Mouse (Mus musculus): ENCODE data around the gene Mfng. TPM values are rescaled to one million over a fixed set of nuclear protein-coding genes. Genes with fewer than 3 reads are reported as not detected.

The Mfng gene
- polyA plus RNA-seq, 1 experiment from 2014 or later = 7.2 TPM

- no peak for TF ChIP-seq CTCF (IDR thresholded peaks at IDR 0.05; ENCODE audit: low read depth)
- Histone ChIP-seq H3K9me3 (ENCODE audit: control insufficient read depth) (no peaks in the 10 kb centered on the region), H3K36me3 (ENCODE audit: control insufficient read depth, insufficient read depth) (peaks cover 18% of the 10 kb centered on the region; the same call in 1 of the 2 replicates), H3K4me1 (replicated peaks; ENCODE audit: control insufficient read depth, insufficient read depth, low read length) (0 out of 2 replicates have a peak, but pooled peaks cover 4% of the 10 kb centered on the region), H3K4me2 (replicated peaks; ENCODE audit: low read depth) (peak overlapping the region; percentile 48), H3K9ac (ENCODE audit: low read depth, low read length) (0 out of 2 replicates have a peak overlapping the region, but pooled peaks have one; percentile 1), H3K27me3 (replicated peaks; ENCODE audit: control insufficient read depth, insufficient read depth, low read length) (no peaks in the 10 kb centered on the region), H3K27ac (ENCODE audit: low read depth, low read length) (peak overlapping the region; percentile 57), H3K4me3 (ENCODE audit: low read depth, low read length) (no peak overlapping the region)
- ATAC-seq = no peak
- WGBS = 70% methylated on average over 19 of the region's 19 CpGs
Measured at GRCm38 (mm10) chr15:78771531-78772367, 1.5 kb downstream of the Mfng start.

- WGBS = 58% methylated on average over 5 of the region's 5 CpGs
- ATAC-seq = no peak
- no peak overlapping the region for H3K4me3 ChIP-seq (ENCODE audit: low read depth, low read length)
- no peaks in the 10 kb centered on the region for H3K27me3 ChIP-seq (replicated peaks; ENCODE audit: control insufficient read depth, insufficient read depth, low read length)
- no peak overlapping the region for H3K9ac ChIP-seq (ENCODE audit: low read depth, low read length)
- peaks cover 10% of the 10 kb centered on the region; the same call in 1 of the 2 replicates for H3K36me3 ChIP-seq (ENCODE audit: control insufficient read depth, insufficient read depth)
- no peak for TF ChIP-seq CTCF (IDR thresholded peaks at IDR 0.05; ENCODE audit: low read depth)
- H3K4me1 ChIP-seq (replicated peaks; ENCODE audit: control insufficient read depth, insufficient read depth, low read length) = 0 out of 2 replicates have a peak, but pooled peaks cover 4% of the 10 kb centered on the region
- H3K27ac ChIP-seq (ENCODE audit: low read depth, low read length) = peak overlapping the region; percentile 57; the same call in 1 of the 2 replicates
- H3K4me2 ChIP-seq (replicated peaks; ENCODE audit: low read depth) = peak overlapping the region; percentile 48; the same call in 1 of the 2 replicates
- no peaks in the 10 kb centered on the region for H3K9me3 ChIP-seq (ENCODE audit: control insufficient read depth)
Measured at GRCm38 (mm10) chr15:78770983-78771355, 2.3 kb downstream of the Mfng start.

GRCm38 (mm10) chr15:78770234-78770982, 2.9 kb downstream of the Mfng start:
- Histone ChIP-seq H3K36me3 (ENCODE audit: control insufficient read depth, insufficient read depth) (peaks cover 5% of the 10 kb centered on the region; the same call in 1 of the 2 replicates), H3K4me1 (replicated peaks; ENCODE audit: control insufficient read depth, insufficient read depth, low read length) (0 out of 2 replicates have a peak, but pooled peaks cover 4% of the 10 kb centered on the region), H3K9me3 (ENCODE audit: control insufficient read depth) (no peaks in the 10 kb centered on the region), H3K4me3 (ENCODE audit: low read depth, low read length) (no peak overlapping the region), H3K27me3 (replicated peaks; ENCODE audit: control insufficient read depth, insufficient read depth, low read length) (no peaks in the 10 kb centered on the region), H3K9ac (ENCODE audit: low read depth, low read length) (no peak overlapping the region), H3K27ac (ENCODE audit: low read depth, low read length) (no peak overlapping the region), H3K4me2 (replicated peaks; ENCODE audit: low read depth) (no peak overlapping the region)
- no peak for TF ChIP-seq CTCF (IDR thresholded peaks at IDR 0.05; ENCODE audit: low read depth)
- 53% methylated on average over 9 of the region's 9 CpGs for WGBS
- ATAC-seq = no peak

- Histone ChIP-seq H3K4me3 (ENCODE audit: low read depth, low read length) (no peak overlapping the region), H3K36me3 (ENCODE audit: control insufficient read depth, insufficient read depth) (no peaks in the 10 kb centered on the region), H3K27me3 (replicated peaks; ENCODE audit: control insufficient read depth, insufficient read depth, low read length) (no peaks in the 10 kb centered on the region), H3K4me1 (replicated peaks; ENCODE audit: control insufficient read depth, insufficient read depth, low read length) (0 out of 2 replicates have a peak, but pooled peaks cover 4% of the 10 kb centered on the region), H3K4me2 (replicated peaks; ENCODE audit: low read depth) (no peak overlapping the region), H3K9ac (ENCODE audit: low read depth, low read length) (no peak overlapping the region), H3K9me3 (ENCODE audit: control insufficient read depth) (no peaks in the 10 kb centered on the region), H3K27ac (ENCODE audit: low read depth, low read length) (no peak overlapping the region)
- peak; percentile 38 for TF ChIP-seq CTCF (IDR thresholded peaks at IDR 0.05; ENCODE audit: low read depth)
- 92% methylated on average over 4 of the region's 4 CpGs for WGBS
- ATAC-seq = no peak
Measured at GRCm38 (mm10) chr15:78769064-78769463, 4.2 kb downstream of the Mfng start.

GRCm38 (mm10) chr15:78763704-78764103, 9.6 kb downstream of the Mfng start:
- H3K9me3 ChIP-seq (ENCODE audit: control insufficient read depth) = no peaks in the 10 kb centered on the region
- no peaks in the 10 kb centered on the region for H3K36me3 ChIP-seq (ENCODE audit: control insufficient read depth, insufficient read depth)
- H3K27me3 ChIP-seq (replicated peaks; ENCODE audit: control insufficient read depth, insufficient read depth, low read length) = no peaks in the 10 kb centered on the region
- WGBS = 86% methylated on average over 5 of the region's 5 CpGs
- H3K4me3 ChIP-seq (ENCODE audit: low read depth, low read length) = no peak overlapping the region
- no peak overlapping the region for H3K4me2 ChIP-seq (replicated peaks; ENCODE audit: low read depth)
- H3K9ac ChIP-seq (ENCODE audit: low read depth, low read length) = no peak overlapping the region
- H3K4me1 ChIP-seq (replicated peaks; ENCODE audit: control insufficient read depth, insufficient read depth, low read length) = no peaks in the 10 kb centered on the region
- H3K27ac ChIP-seq (ENCODE audit: low read depth, low read length) = no peak overlapping the region
- ATAC-seq = no peak
- no peak for TF ChIP-seq CTCF (IDR thresholded peaks at IDR 0.05; ENCODE audit: low read depth)

- no peak for ATAC-seq
- H3K9me3 ChIP-seq (ENCODE audit: control insufficient read depth) = no peaks in the 10 kb centered on the region
- H3K4me2 ChIP-seq (replicated peaks; ENCODE audit: low read depth) = no peak overlapping the region
- no peak overlapping the region for H3K9ac ChIP-seq (ENCODE audit: low read depth, low read length)
- no peak for TF ChIP-seq CTCF (IDR thresholded peaks at IDR 0.05; ENCODE audit: low read depth)
- 33% methylated on average over 9 of the region's 10 CpGs for WGBS
- no peaks in the 10 kb centered on the region for H3K36me3 ChIP-seq (ENCODE audit: control insufficient read depth, insufficient read depth)
- no peaks in the 10 kb centered on the region for H3K27me3 ChIP-seq (replicated peaks; ENCODE audit: control insufficient read depth, insufficient read depth, low read length)
- no peak overlapping the region for H3K4me3 ChIP-seq (ENCODE audit: low read depth, low read length)
- no peak overlapping the region for H3K27ac ChIP-seq (ENCODE audit: low read depth, low read length)
- no peaks in the 10 kb centered on the region for H3K4me1 ChIP-seq (replicated peaks; ENCODE audit: control insufficient read depth, insufficient read depth, low read length)
Measured at GRCm38 (mm10) chr15:78763210-78763609, 10.1 kb downstream of the Mfng start.
